Mouse (Mus musculus) kidney, postnatal 10 days (tissue): ENCODE data around the gene Gpr162.

Experiments used
- DNase-seq: peaks from one replicate; pipeline ENCODE4 v3.0.0; 2021; ENCODE audit warnings: mixed read lengths

Gpr162 gene

DNA sequence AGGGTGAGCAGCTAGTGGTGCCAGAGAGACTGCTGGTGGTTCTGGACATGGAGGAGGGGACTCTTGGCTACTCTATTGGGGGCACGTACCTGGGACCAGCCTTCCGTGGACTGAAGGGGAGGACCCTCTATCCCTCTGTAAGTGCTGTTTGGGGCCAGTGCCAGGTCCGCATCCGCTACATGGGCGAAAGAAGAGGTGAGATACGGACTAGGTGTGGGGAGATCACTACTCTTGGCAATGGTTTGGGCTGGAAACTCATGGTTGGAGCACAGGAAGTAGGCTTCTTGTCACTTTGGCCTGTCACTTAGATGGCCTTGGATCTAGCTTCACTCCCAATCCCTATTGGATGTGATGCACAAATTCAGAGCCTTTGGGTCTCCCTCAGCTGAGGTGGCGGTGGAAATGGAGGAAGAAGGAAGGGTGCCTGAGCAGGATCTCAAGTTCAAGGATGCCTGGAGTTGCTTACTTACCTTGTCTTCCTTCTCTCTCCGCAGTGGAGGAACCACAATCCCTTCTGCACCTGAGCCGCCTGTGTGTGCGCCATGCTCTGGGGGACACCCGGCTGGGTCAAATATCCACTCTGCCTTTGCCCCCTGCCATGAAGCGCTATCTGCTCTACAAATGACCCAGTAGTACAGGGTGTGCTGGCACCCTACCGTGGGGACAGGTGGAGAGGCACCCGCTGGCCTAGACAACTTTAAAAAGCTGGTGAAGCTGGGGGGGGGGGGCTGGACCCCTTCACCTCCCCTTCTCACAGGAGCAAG lies 53.8 kb downstream of the Gpr162 start:
- no peak for DNase-seq

DNA sequence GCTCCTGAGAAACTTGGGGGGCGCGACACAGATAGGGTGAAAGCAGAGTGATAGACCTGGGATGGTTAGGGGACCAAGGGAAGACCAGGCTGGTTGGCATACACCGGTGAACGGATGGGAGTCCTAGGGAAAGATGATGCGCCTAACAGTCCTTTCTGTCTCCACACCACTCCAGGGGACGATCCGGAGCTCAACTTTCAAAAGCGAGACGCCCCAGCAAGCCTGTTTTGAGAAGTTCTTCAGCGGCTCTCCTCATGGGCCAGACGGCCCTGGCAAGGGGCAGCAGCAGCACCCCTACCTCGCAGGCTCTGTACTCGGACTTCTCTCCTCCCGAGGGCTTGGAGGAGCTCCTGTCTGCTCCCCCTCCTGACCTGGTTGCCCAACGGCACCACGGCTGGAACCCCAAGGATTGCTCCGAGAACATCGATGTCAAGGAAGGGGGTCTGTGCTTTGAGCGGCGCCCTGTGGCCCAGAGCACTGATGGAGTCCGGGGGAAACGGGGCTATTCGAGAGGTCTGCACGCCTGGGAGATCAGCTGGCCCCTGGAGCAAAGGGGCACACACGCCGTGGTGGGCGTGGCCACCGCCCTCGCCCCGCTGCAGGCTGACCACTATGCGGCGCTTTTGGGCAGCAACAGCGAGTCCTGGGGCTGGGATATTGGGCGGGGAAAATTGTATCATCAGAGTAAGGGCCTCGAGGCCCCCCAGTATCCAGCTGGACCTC lies 54.6 kb downstream of the Gpr162 start:
- DNase-seq, result peak; percentile 92
